Mouse (Mus musculus) limb, embryonic 10.5 days (tissue): ENCODE results near the gene Chd2. TPM values are rescaled to one million over a fixed set of nuclear protein-coding genes. Genes with fewer than 3 reads are reported as not detected.
"Not testable (repeated sequence)": the region's sequence is repeated elsewhere in the genome, so short reads cannot be mapped to it uniquely, and the experiment has no call there.

Source experiments
- DNase-seq: peaks from one replicate; pipeline ENCODE4 v3.0.0-alpha.2; 2017; ENCODE audit warnings: low spot score
- H3K27ac ChIP-seq: fragments of 300-500 bp; sonication (generic); 2 replicates; pipeline ENCODE4 v1.5.1; 2016; ENCODE audit warnings: mild to moderate bottlenecking
- H3K27me3 ChIP-seq: fragments of 300-500 bp; sonication (generic); 2 replicates; pipeline ENCODE4 v1.6.1; 2016; ENCODE audit warnings: low read depth, mild to moderate bottlenecking; ENCODE audit not compliant: poor library complexity, severe bottlenecking
- H3K36me3 ChIP-seq: fragments of 300-500 bp; sonication (generic); 2 replicates; pipeline ENCODE4 v1.6.1; 2016; ENCODE audit warnings: mild to moderate bottlenecking, moderate library complexity
- H3K4me1 ChIP-seq: fragments of 300-500 bp; sonication (generic); 2 replicates; pipeline ENCODE4 v1.6.1; 2016
- H3K4me3 ChIP-seq: fragments of 300-500 bp; sonication (generic); 2 replicates; pipeline ENCODE4 v1.5.1; 2016; ENCODE audit warnings: mild to moderate bottlenecking, moderate library complexity
- H3K9me3 ChIP-seq: fragments of 300-500 bp; sonication (generic); replicated peaks from 2 replicates; pipeline ENCODE4 v1.6.1; 2016; ENCODE audit warnings: mild to moderate bottlenecking
- WGBS: fragments of 180-500 bp; shearing (Covaris S2); methylation state at CpG from one replicate; pipeline ENCODE4 v1.1.7; 2016; 5-methylcytosine and 5-hydroxymethylcytosine counted together
- polyA plus RNA-seq: library from polyadenylated mRNA; unstranded; fragments of >200 nt; fragmentation: Nextera tagmentation; extraction: Ambion mirVana; gene quantifications from 2 replicates; pipeline ENCODE4 v1.2.1, GENCODE M21; 2016

Gene Chd2
- polyA plus RNA-seq, 1 experiment from 2014 or later, result 53.2 TPM

GRCm38 (mm10) chr7:73577888-73578421 is 36.3 kb upstream of the Chd2 start:
- 79% methylated on average over 6 of the region's 6 CpGs for WGBS
- no peak overlapping the region for H3K27ac ChIP-seq
- H3K9me3 ChIP-seq, result no peaks in the 10 kb centered on the region
- H3K4me3 ChIP-seq, result no peak overlapping the region
- DNase-seq, result no peak
- H3K4me1 ChIP-seq, result peaks cover 4% of the 10 kb centered on the region
- H3K36me3 ChIP-seq, result no peaks in the 10 kb centered on the region
- no peaks in the 10 kb centered on the region; the same call in 1 of the 2 replicates for H3K27me3 ChIP-seq

- 65% methylated on average over 16 of the region's 16 CpGs for WGBS
- H3K4me3 ChIP-seq, result no peak overlapping the region
- H3K9me3 ChIP-seq, result no peaks in the 10 kb centered on the region
- no peaks in the 10 kb centered on the region for H3K36me3 ChIP-seq
- no peak for DNase-seq
- H3K4me1 ChIP-seq, result peaks cover 4% of the 10 kb centered on the region
- no peaks in the 10 kb centered on the region; the same call in 1 of the 2 replicates for H3K27me3 ChIP-seq
- no peak overlapping the region for H3K27ac ChIP-seq
These were observed 34.7 kb upstream of the Chd2 start for GRCm38 (mm10) chr7:73576101-73576936.

- 44% methylated on average over 8 of the region's 8 CpGs for WGBS
These were observed 33.6 kb upstream of the Chd2 start for GRCm38 (mm10) chr7:73575257-73575656.

GRCm38 (mm10) chr7:73574673-73575072 is 33.0 kb upstream of the Chd2 start:
- DNase-seq, result peak; percentile 24
- H3K4me1 ChIP-seq, H3K4me3 ChIP-seq, H3K9me3 ChIP-seq, H3K36me3 ChIP-seq, H3K27ac ChIP-seq, H3K27me3 ChIP-seq: not testable (repeated sequence)
- 46% methylated on average over 3 of the region's 3 CpGs for WGBS

More at GRCm38 (mm10) chr7:73575257-73575656, 33.6 kb upstream of the Chd2 start:
- Histone ChIP-seq H3K4me1 (peaks cover 4% of the 10 kb centered on the region), H3K36me3 (no peaks in the 10 kb centered on the region), H3K4me3 (no peak overlapping the region), H3K27ac (no peak overlapping the region), H3K9me3 (no peaks in the 10 kb centered on the region), H3K27me3 (no peaks in the 10 kb centered on the region; the same call in 1 of the 2 replicates)
- no peak for DNase-seq

GRCm38 (mm10) chr7:73572571-73572970 is 30.9 kb upstream of the Chd2 start:
- Histone ChIP-seq H3K4me3 (no peak overlapping the region), H3K4me1 (peaks cover 3% of the 10 kb centered on the region; the same call in 1 of the 2 replicates), H3K9me3 (no peaks in the 10 kb centered on the region), H3K27ac (0 out of 2 replicates have a peak overlapping the region, but pooled peaks have one; percentile 34), H3K36me3 (no peaks in the 10 kb centered on the region), H3K27me3 (no peaks in the 10 kb centered on the region; the same call in 1 of the 2 replicates)
- 70% methylated on average over 3 of the region's 3 CpGs for WGBS
- DNase-seq, result peak; percentile 27

- H3K27me3 ChIP-seq, result no peaks in the 10 kb centered on the region
- no peaks in the 10 kb centered on the region for H3K9me3 ChIP-seq
- DNase-seq, result peak; percentile 18
- H3K4me1 ChIP-seq, result peaks cover 4% of the 10 kb centered on the region; the same call in 1 of the 2 replicates
- WGBS, result 86% methylated on average over 3 of the region's 3 CpGs
- H3K36me3 ChIP-seq, result no peaks in the 10 kb centered on the region
- H3K27ac ChIP-seq, result no peak overlapping the region
- no peak overlapping the region for H3K4me3 ChIP-seq
These were observed 27.3 kb upstream of the Chd2 start for GRCm38 (mm10) chr7:73568801-73569403.

- WGBS, result 56% methylated on average over 4 of the region's 4 CpGs
- DNase-seq, result peak; percentile 22
- Histone ChIP-seq H3K27me3 (no peaks in the 10 kb centered on the region), H3K4me3 (no peak overlapping the region), H3K27ac (no peak overlapping the region), H3K36me3 (no peaks in the 10 kb centered on the region), H3K9me3 (no peaks in the 10 kb centered on the region), H3K4me1 (peaks cover 4% of the 10 kb centered on the region; the same call in 1 of the 2 replicates)
These were observed 26.1 kb upstream of the Chd2 start for GRCm38 (mm10) chr7:73567754-73568161.

- Histone ChIP-seq H3K9me3 (no peaks in the 10 kb centered on the region), H3K4me3 (no peak overlapping the region), H3K27me3 (no peaks in the 10 kb centered on the region), H3K27ac (no peak overlapping the region), H3K4me1 (peaks cover 17% of the 10 kb centered on the region), H3K36me3 (no peaks in the 10 kb centered on the region)
- peak; percentile 13 for DNase-seq
- 89% methylated on average over 6 of the region's 6 CpGs for WGBS
These were observed 22.5 kb upstream of the Chd2 start for GRCm38 (mm10) chr7:73564131-73564530.

- H3K36me3 ChIP-seq, result no peaks in the 10 kb centered on the region
- no peaks in the 10 kb centered on the region for H3K9me3 ChIP-seq
- no peak overlapping the region for H3K4me3 ChIP-seq
- H3K27ac ChIP-seq, result peak overlapping the region; percentile 39; the same call in 1 of the 2 replicates
- H3K4me1 ChIP-seq, result peaks cover 15% of the 10 kb centered on the region
- WGBS, result 44% methylated on average over 10 of the region's 10 CpGs
- peak; percentile 27 for DNase-seq
- no peaks in the 10 kb centered on the region for H3K27me3 ChIP-seq
These were observed 19.9 kb upstream of the Chd2 start for GRCm38 (mm10) chr7:73561492-73562055.

GRCm38 (mm10) chr7:73560811-73561210 is 19.2 kb upstream of the Chd2 start:
- Histone ChIP-seq H3K4me3 (no peak overlapping the region), H3K4me1 (peaks cover 15% of the 10 kb centered on the region), H3K27ac (no peak overlapping the region), H3K9me3 (no peaks in the 10 kb centered on the region), H3K36me3 (no peaks in the 10 kb centered on the region), H3K27me3 (no peaks in the 10 kb centered on the region)
- peak; percentile 24 for DNase-seq
- 94% methylated on average over 6 of the region's 6 CpGs for WGBS

GRCm38 (mm10) chr7:73559853-73560190 is 18.2 kb upstream of the Chd2 start:
- Histone ChIP-seq H3K27ac (peak overlapping the region; percentile 100; the same call in 1 of the 2 replicates), H3K27me3 (no peaks in the 10 kb centered on the region)
- DNase-seq, result peak; percentile 29

GRCm38 (mm10) chr7:73559170-73559852 is 17.7 kb upstream of the Chd2 start:
- DNase-seq, result no peak
- peak overlapping the region; percentile 99 for H3K4me3 ChIP-seq
- no peaks in the 10 kb centered on the region for H3K9me3 ChIP-seq
- H3K4me1 ChIP-seq, result peaks cover 15% of the 10 kb centered on the region
- H3K36me3 ChIP-seq, result peaks cover 12% of the 10 kb centered on the region
- H3K27me3 ChIP-seq, result no peaks in the 10 kb centered on the region
- WGBS, result 33% methylated on average over 8 of the region's 8 CpGs
- H3K27ac ChIP-seq, result peak overlapping the region; percentile 100

More at GRCm38 (mm10) chr7:73559853-73560190, 18.2 kb upstream of the Chd2 start:
- 88% methylated on average over 6 of the region's 6 CpGs for WGBS
- H3K4me3 ChIP-seq, result peak overlapping the region; percentile 99; the same call in 1 of the 2 replicates
- H3K36me3 ChIP-seq, result peaks cover 7% of the 10 kb centered on the region
- H3K9me3 ChIP-seq, result no peaks in the 10 kb centered on the region
- peaks cover 15% of the 10 kb centered on the region for H3K4me1 ChIP-seq
